Mouse (Mus musculus): ENCODE data around the gene Chst2. TPM values are rescaled to one million over a fixed set of nuclear protein-coding genes. Genes with fewer than 3 reads are reported as not detected.

Chst2 gene
- total and polyA plus RNA-seq, 3 experiments: 0.29 to 1.2 (median 1.1) TPM

- no peak overlapping the region for H3K9ac ChIP-seq (ENCODE audit: low read depth, low read length)
- no peaks in the 10 kb centered on the region for H3K27me3 ChIP-seq (ENCODE audit: control insufficient read depth, insufficient read depth, low read length)
- 56% methylated on average over 8 of the region's 8 CpGs for WGBS
- H3K36me3 ChIP-seq (ENCODE audit: control insufficient read depth, insufficient read depth, low read length): no peaks in the 10 kb centered on the region
- TF ChIP-seq POLR2A (IDR thresholded peaks at IDR 0.05; ENCODE audit: insufficient read depth, low read depth, low read length): no peak
- no peak for TF ChIP-seq CTCF (IDR thresholded peaks at IDR 0.05)
- no peak for TF ChIP-seq EP300 (IDR thresholded peaks at IDR 0.05; ENCODE audit: insufficient read depth, low read depth, low read length)
- intact Hi-C loops (cut with DNase I): no loop called here
- no peak overlapping the region for H3K4me3 ChIP-seq
- H3K79me2 ChIP-seq (replicated peaks; ENCODE audit: control insufficient read depth, insufficient read depth, low read length): no peaks in the 10 kb centered on the region
- peak in 1 of 2 experiments; percentile 9 for DNase-seq
- H3K4me1 ChIP-seq (ENCODE audit: control insufficient read depth, insufficient read depth, low read length): no peaks in the 10 kb centered on the region
- no peak overlapping the region for H3K27ac ChIP-seq
Observed at GRCm38 (mm10) chr9:95387881-95388380, 18.6 kb downstream of the Chst2 start.

- Histone ChIP-seq H3K27ac (no peak overlapping the region), H3K9ac (ENCODE audit: low read depth, low read length) (no peak overlapping the region), H3K27me3 (ENCODE audit: control insufficient read depth, insufficient read depth, low read length) (no peaks in the 10 kb centered on the region), H3K79me2 (replicated peaks; ENCODE audit: control insufficient read depth, insufficient read depth, low read length) (no peaks in the 10 kb centered on the region), H3K36me3 (ENCODE audit: control insufficient read depth, insufficient read depth, low read length) (no peaks in the 10 kb centered on the region), H3K4me1 (ENCODE audit: control insufficient read depth, insufficient read depth, low read length) (no peaks in the 10 kb centered on the region), H3K4me3 (no peak overlapping the region)
- DNase-seq: no peak
- TF ChIP-seq EP300 (IDR thresholded peaks at IDR 0.05; ENCODE audit: insufficient read depth, low read depth, low read length) (no peak), POLR2A (IDR thresholded peaks at IDR 0.05; ENCODE audit: insufficient read depth, low read depth, low read length) (no peak), CTCF (IDR thresholded peaks at IDR 0.05) (no peak)
- WGBS: 29% methylated on average over 1 of the region's 1 CpGs
- intact Hi-C loops (cut with DNase I): no loop called here
Observed at GRCm38 (mm10) chr9:95375966-95376365, 30.6 kb downstream of the Chst2 start.

- no peaks in the 10 kb centered on the region for H3K27me3 ChIP-seq (ENCODE audit: control insufficient read depth, insufficient read depth, low read length)
- no peak overlapping the region for H3K9ac ChIP-seq (ENCODE audit: low read depth, low read length)
- 72% methylated on average over 8 of the region's 8 CpGs for WGBS
- DNase-seq: no peak
- H3K27ac ChIP-seq: no peak overlapping the region
- intact Hi-C loops (cut with DNase I): no loop called here
- no peak for TF ChIP-seq EP300 (IDR thresholded peaks at IDR 0.05; ENCODE audit: insufficient read depth, low read depth, low read length)
- no peak for TF ChIP-seq POLR2A (IDR thresholded peaks at IDR 0.05; ENCODE audit: insufficient read depth, low read depth, low read length)
- no peak for TF ChIP-seq CTCF (IDR thresholded peaks at IDR 0.05)
- no peaks in the 10 kb centered on the region for H3K79me2 ChIP-seq (replicated peaks; ENCODE audit: control insufficient read depth, insufficient read depth, low read length)
- H3K4me1 ChIP-seq (ENCODE audit: control insufficient read depth, insufficient read depth, low read length): no peaks in the 10 kb centered on the region
- H3K4me3 ChIP-seq: no peak overlapping the region
- no peaks in the 10 kb centered on the region for H3K36me3 ChIP-seq (ENCODE audit: control insufficient read depth, insufficient read depth, low read length)
Observed at GRCm38 (mm10) chr9:95375336-95375735, 31.2 kb downstream of the Chst2 start.

GRCm38 (mm10) chr9:95373741-95374140 lies 32.8 kb downstream of the Chst2 start:
- H3K4me3 ChIP-seq: no peak overlapping the region
- intact Hi-C loops (cut with DNase I): no loop called here
- 71% methylated on average over 1 of the region's 1 CpGs for WGBS

GRCm38 (mm10) chr9:95365882-95366281 lies 40.6 kb downstream of the Chst2 start:
- no peak overlapping the region for H3K4me3 ChIP-seq
- H3K4me1 ChIP-seq (ENCODE audit: control insufficient read depth, insufficient read depth, low read length): no peaks in the 10 kb centered on the region
- 89% methylated on average over 3 of the region's 3 CpGs for WGBS
- no peak overlapping the region for H3K27ac ChIP-seq
- no peaks in the 10 kb centered on the region for H3K36me3 ChIP-seq (ENCODE audit: control insufficient read depth, insufficient read depth, low read length)
- H3K27me3 ChIP-seq (ENCODE audit: control insufficient read depth, insufficient read depth, low read length): no peaks in the 10 kb centered on the region
- H3K9ac ChIP-seq (ENCODE audit: low read depth, low read length): no peak overlapping the region
- no peaks in the 10 kb centered on the region for H3K79me2 ChIP-seq (replicated peaks; ENCODE audit: control insufficient read depth, insufficient read depth, low read length)
- intact Hi-C loops (cut with DNase I): no loop called here
- DNase-seq: no peak
- TF ChIP-seq CTCF (IDR thresholded peaks at IDR 0.05) (no peak), POLR2A (IDR thresholded peaks at IDR 0.05; ENCODE audit: insufficient read depth, low read depth, low read length) (no peak), EP300 (IDR thresholded peaks at IDR 0.05; ENCODE audit: insufficient read depth, low read depth, low read length) (no peak)

More at GRCm38 (mm10) chr9:95373741-95374140, 32.8 kb downstream of the Chst2 start:
- DNase-seq: no peak
- no peaks in the 10 kb centered on the region for H3K79me2 ChIP-seq (replicated peaks; ENCODE audit: control insufficient read depth, insufficient read depth, low read length)
- H3K9ac ChIP-seq (ENCODE audit: low read depth, low read length): no peak overlapping the region
- H3K27me3 ChIP-seq (ENCODE audit: control insufficient read depth, insufficient read depth, low read length): no peaks in the 10 kb centered on the region
- no peaks in the 10 kb centered on the region for H3K36me3 ChIP-seq (ENCODE audit: control insufficient read depth, insufficient read depth, low read length)
- no peaks in the 10 kb centered on the region for H3K4me1 ChIP-seq (ENCODE audit: control insufficient read depth, insufficient read depth, low read length)
- H3K27ac ChIP-seq: no peak overlapping the region
- TF ChIP-seq CTCF (IDR thresholded peaks at IDR 0.05) (no peak), EP300 (IDR thresholded peaks at IDR 0.05; ENCODE audit: insufficient read depth, low read depth, low read length) (no peak), POLR2A (IDR thresholded peaks at IDR 0.05; ENCODE audit: insufficient read depth, low read depth, low read length) (no peak)

- Histone ChIP-seq H3K36me3 (ENCODE audit: control insufficient read depth, insufficient read depth, low read length) (no peaks in the 10 kb centered on the region), H3K4me3 (no peak overlapping the region), H3K27me3 (ENCODE audit: control insufficient read depth, insufficient read depth, low read length) (no peaks in the 10 kb centered on the region), H3K27ac (no peak overlapping the region), H3K4me1 (ENCODE audit: control insufficient read depth, insufficient read depth, low read length) (no peaks in the 10 kb centered on the region), H3K9ac (ENCODE audit: low read depth, low read length) (no peak overlapping the region), H3K79me2 (replicated peaks; ENCODE audit: control insufficient read depth, insufficient read depth, low read length) (no peaks in the 10 kb centered on the region)
- TF ChIP-seq POLR2A (IDR thresholded peaks at IDR 0.05; ENCODE audit: insufficient read depth, low read depth, low read length): no peak
- TF ChIP-seq EP300 (IDR thresholded peaks at IDR 0.05; ENCODE audit: insufficient read depth, low read depth, low read length): no peak
- no peak for TF ChIP-seq CTCF (IDR thresholded peaks at IDR 0.05)
- intact Hi-C loops (cut with DNase I): no loop called here
- WGBS: 62% methylated on average over 5 of the region's 5 CpGs
- DNase-seq: no peak
Observed at GRCm38 (mm10) chr9:95353829-95354391, 52.6 kb downstream of the Chst2 start.

Data from heart, adult 2 months (tissue).